Comparison of ENCODE assay signal across 12 mouse cellular contexts in genomic region chr16:4674091-4674490, GRCm38 (mm10). TPM values are rescaled to one million over a fixed set of nuclear protein-coding genes. Genes with fewer than 3 reads are reported as not detected.
DNase-seq lines count a peak whose midpoint lies in the region; ATAC-seq lines count a peak whose summit lies in the region.
"Had no signal": no experiment of that assay in that cellular context is flagged by ENCODE, and none has a peak within 500 bp of the region (broad histone marks: within the 10 kb centered on the region; RNA-seq: fewer than 3 reads in every experiment).

No protein-coding gene starts in this region.

- H3K9me3 ChIP-seq in midbrain, embryonic 11.5 days (ENCODE audit: control insufficient read depth, low read length), result no peaks in the 10 kb centered on the region
- no peaks in the 10 kb centered on the region for H3K9me3 ChIP-seq in midbrain, embryonic 14.5 days (ENCODE audit: control insufficient read depth, low read length)
- H3K9me3 ChIP-seq: intestine, embryonic 15.5 days had no signal

- no peak overlapping the region for H3K4me3 ChIP-seq in midbrain, embryonic 11.5 days (ENCODE audit: low read depth, low read length)
- no peak overlapping the region for H3K4me3 ChIP-seq in midbrain, embryonic 14.5 days (replicated peaks; ENCODE audit: low read depth, low read length)
- H3K4me3 ChIP-seq: intestine, embryonic 15.5 days had no signal

- WGBS in midbrain, embryonic 11.5 days, result 84% methylated on average over 4 of the region's 4 CpGs
- 84% methylated on average over 4 of the region's 4 CpGs for WGBS in midbrain, embryonic 14.5 days

- peak; percentile 65 for DNase-seq in midbrain, embryonic 11.5 days (ENCODE audit: low spot score, missing footprints)
- no peak for DNase-seq in midbrain, embryonic 14.5 days
- peak; percentile 80 for DNase-seq in thymus, postnatal 14 days
- no peak for DNase-seq in cerebellum, adult 11-12 months
- no peak for DNase-seq in heart, adult 18-20 months
- DNase-seq: cerebellum, adult 2 months; layer of hippocampus, postnatal 36 days; lung, postnatal 4 days had no signal

- H3K27ac ChIP-seq in midbrain, embryonic 11.5 days (ENCODE audit: low read depth, low read length), result no peak overlapping the region
- no peak overlapping the region for H3K27ac ChIP-seq in midbrain, embryonic 14.5 days (replicated peaks; ENCODE audit: low read depth, low read length)
- H3K27ac ChIP-seq: intestine, embryonic 15.5 days had no signal

- no peak for ATAC-seq in midbrain, embryonic 11.5 days (ENCODE audit: low FRiP score)
- no peak for ATAC-seq in midbrain, embryonic 14.5 days (ENCODE audit: low FRiP score, low TSS enrichment)
- ATAC-seq in activated CD4-positive, CD25-positive, alpha-beta regulatory T cell, adult 4 months, result peak; percentile 93
- peak; percentile 28; the same call in 1 of the 2 replicates for ATAC-seq in megakaryocyte-erythroid progenitor cell, adult 5-6 weeks (replicated peaks; ENCODE audit: low FRiP score, low TSS enrichment, poor library complexity, severe bottlenecking)
- ATAC-seq in erythroblast, adult 5-6 weeks (replicated peaks; ENCODE audit: low FRiP score, poor library complexity, severe bottlenecking), result no peak
- ATAC-seq: intestine, embryonic 15.5 days had no signal

- no peak overlapping the region for H3K4me2 ChIP-seq in midbrain, embryonic 11.5 days
- no peak overlapping the region for H3K4me2 ChIP-seq in midbrain, embryonic 14.5 days (ENCODE audit: low read length)
- H3K4me2 ChIP-seq: intestine, embryonic 15.5 days had no signal

- H3K9ac ChIP-seq in midbrain, embryonic 11.5 days (ENCODE audit: low read length), result no peak overlapping the region
- no peak overlapping the region for H3K9ac ChIP-seq in midbrain, embryonic 14.5 days (replicated peaks; ENCODE audit: low read length)
- H3K9ac ChIP-seq: intestine, embryonic 15.5 days had no signal

- H3K4me1 ChIP-seq in midbrain, embryonic 11.5 days (ENCODE audit: control insufficient read depth, insufficient read depth, low read length), result peaks cover 6% of the 10 kb centered on the region
- peaks cover 3% of the 10 kb centered on the region; the same call in 1 of the 2 replicates for H3K4me1 ChIP-seq in midbrain, embryonic 14.5 days (ENCODE audit: control insufficient read depth, insufficient read depth, low read length)

- no peaks in the 10 kb centered on the region for H3K27me3 ChIP-seq in midbrain, embryonic 11.5 days (ENCODE audit: control insufficient read depth, insufficient read depth, low read length)
- no peaks in the 10 kb centered on the region for H3K27me3 ChIP-seq in midbrain, embryonic 14.5 days (ENCODE audit: control insufficient read depth, insufficient read depth, low read length)
- H3K27me3 ChIP-seq: intestine, embryonic 15.5 days had no signal

- no peaks in the 10 kb centered on the region for H3K36me3 ChIP-seq in midbrain, embryonic 11.5 days (ENCODE audit: control insufficient read depth, insufficient read depth, low read length)
- peaks cover 45% of the 10 kb centered on the region for H3K36me3 ChIP-seq in midbrain, embryonic 14.5 days (ENCODE audit: control insufficient read depth, insufficient read depth, low read length)

RNA-seq across cellular contexts. Expression of gene Coro7, which starts 5.5 kb away (rescaled TPM):
- polyA plus RNA-seq in midbrain, embryonic 11.5 days (2014; fragmentation: Nextera tagmentation; extraction: Ambion mirVana), result 13.6 TPM in 2 replicates
- polyA plus RNA-seq in midbrain, embryonic 14.5 days (2014; fragmentation: Nextera tagmentation; extraction: Ambion mirVana), result 23.3 and 25.7 TPM in 2 replicates
- 100 to 1,000 TPM in 1 of 2 experiments, 10 to 100 TPM in 1; 98.7 to 102 TPM for polyA plus RNA-seq in activated CD4-positive, CD25-positive, alpha-beta regulatory T cell, adult 4 months (2017; shearing (Covaris generic))
- total RNA-seq in megakaryocyte-erythroid progenitor cell, adult 5-6 weeks (2014; fragmentation: Nextera tagmentation), result 48.2 and 78.5 TPM in 2 replicates
- 10.4 and 15.7 TPM in 2 replicates for total RNA-seq in megakaryocyte-erythroid progenitor cell, adult 5-6 weeks (2017)
- total RNA-seq in erythroblast, adult 5-6 weeks (2015; ENCODE audit: low replicate concordance), result 14.6 and 24.2 TPM in 2 replicates
- 5.3 and 9.6 TPM in 2 replicates for total RNA-seq in erythroblast, adult 5-6 weeks (2017; ENCODE audit: low replicate concordance)
- total RNA-seq in heart, adult 18-20 months (2021), result 10 to 100 TPM; 12.7 to 14.2 TPM

RNA-seq across cellular contexts. Expression of gene Dnaja3, which starts 34.3 kb away (rescaled TPM):
- polyA plus RNA-seq in midbrain, embryonic 11.5 days (2014; fragmentation: Nextera tagmentation; extraction: Ambion mirVana), result 53.4 and 57.0 TPM in 2 replicates
- polyA plus RNA-seq in midbrain, embryonic 14.5 days (2014; fragmentation: Nextera tagmentation; extraction: Ambion mirVana), result 44.8 and 55.0 TPM in 2 replicates
- 10 to 100 TPM; 17.3 to 22.8 TPM for polyA plus RNA-seq in activated CD4-positive, CD25-positive, alpha-beta regulatory T cell, adult 4 months (2017; shearing (Covaris generic))
- 56.5 and 81.2 TPM in 2 replicates for total RNA-seq in megakaryocyte-erythroid progenitor cell, adult 5-6 weeks (2014; fragmentation: Nextera tagmentation)
- 71.0 and 106 TPM in 2 replicates for total RNA-seq in megakaryocyte-erythroid progenitor cell, adult 5-6 weeks (2017)
- total RNA-seq in erythroblast, adult 5-6 weeks (2015; ENCODE audit: low replicate concordance), result 4.8 and 6.9 TPM in 2 replicates
- 9.5 and 10.9 TPM in 2 replicates for total RNA-seq in erythroblast, adult 5-6 weeks (2017; ENCODE audit: low replicate concordance)
- 100 to 1,000 TPM; 152 to 155 TPM for total RNA-seq in heart, adult 18-20 months (2021)

RNA-seq across cellular contexts. Expression of gene Vasn, which starts 34.4 kb away (rescaled TPM):
- 6.1 and 7.0 TPM in 2 replicates for polyA plus RNA-seq in midbrain, embryonic 11.5 days (2014; fragmentation: Nextera tagmentation; extraction: Ambion mirVana)
- polyA plus RNA-seq in midbrain, embryonic 14.5 days (2014; fragmentation: Nextera tagmentation; extraction: Ambion mirVana), result 3.4 and 3.9 TPM in 2 replicates
- 1 to 10 TPM in 1 of 2 experiments, under 1 TPM in 1; 0.79 to 1.1 TPM for polyA plus RNA-seq in activated CD4-positive, CD25-positive, alpha-beta regulatory T cell, adult 4 months (2017; shearing (Covaris generic))
- not detected in 2 replicates for total RNA-seq in megakaryocyte-erythroid progenitor cell, adult 5-6 weeks (2014; fragmentation: Nextera tagmentation)
- 0.38 and 0.65 TPM in 2 replicates for total RNA-seq in megakaryocyte-erythroid progenitor cell, adult 5-6 weeks (2017)
- not detected in 2 replicates for total RNA-seq in erythroblast, adult 5-6 weeks (2015; ENCODE audit: low replicate concordance)
- total RNA-seq in erythroblast, adult 5-6 weeks (2017; ENCODE audit: low replicate concordance), result not detected in 2 replicates
- total RNA-seq in heart, adult 18-20 months (2021), result 1 to 10 TPM; 7.7 to 9.7 TPM

RNA-seq across cellular contexts. Expression of gene Nmral1, which starts 45.1 kb away (rescaled TPM):
- polyA plus RNA-seq in midbrain, embryonic 11.5 days (2014; fragmentation: Nextera tagmentation; extraction: Ambion mirVana), result 174 and 191 TPM in 2 replicates
- polyA plus RNA-seq in midbrain, embryonic 14.5 days (2014; fragmentation: Nextera tagmentation; extraction: Ambion mirVana), result 80.9 and 91.4 TPM in 2 replicates
- 10 to 100 TPM; 17.9 to 18.3 TPM for polyA plus RNA-seq in activated CD4-positive, CD25-positive, alpha-beta regulatory T cell, adult 4 months (2017; shearing (Covaris generic))
- total RNA-seq in megakaryocyte-erythroid progenitor cell, adult 5-6 weeks (2014; fragmentation: Nextera tagmentation), result 72.1 and 80.1 TPM in 2 replicates
- 81.5 and 95.5 TPM in 2 replicates for total RNA-seq in megakaryocyte-erythroid progenitor cell, adult 5-6 weeks (2017)
- total RNA-seq in erythroblast, adult 5-6 weeks (2015; ENCODE audit: low replicate concordance), result 4.6 and 14.4 TPM in 2 replicates
- 10.6 and 16.4 TPM in 2 replicates for total RNA-seq in erythroblast, adult 5-6 weeks (2017; ENCODE audit: low replicate concordance)
- total RNA-seq in heart, adult 18-20 months (2021), result 1 to 10 TPM; 2.0 to 3.0 TPM

RNA-seq across cellular contexts. Expression of gene Pam16, which starts 49.3 kb away (rescaled TPM):
- polyA plus RNA-seq in midbrain, embryonic 11.5 days (2014; fragmentation: Nextera tagmentation; extraction: Ambion mirVana), result 97.1 and 99.1 TPM in 2 replicates
- 171 and 207 TPM in 2 replicates for polyA plus RNA-seq in midbrain, embryonic 14.5 days (2014; fragmentation: Nextera tagmentation; extraction: Ambion mirVana)
- 10 to 100 TPM; 30.5 to 37.9 TPM for polyA plus RNA-seq in activated CD4-positive, CD25-positive, alpha-beta regulatory T cell, adult 4 months (2017; shearing (Covaris generic))
- total RNA-seq in megakaryocyte-erythroid progenitor cell, adult 5-6 weeks (2014; fragmentation: Nextera tagmentation), result 76.0 and 100 TPM in 2 replicates
- 18.2 and 24.0 TPM in 2 replicates for total RNA-seq in megakaryocyte-erythroid progenitor cell, adult 5-6 weeks (2017)
- 3.3 and 10.6 TPM in 2 replicates for total RNA-seq in erythroblast, adult 5-6 weeks (2015; ENCODE audit: low replicate concordance)
- 7.9 and 11.6 TPM in 2 replicates for total RNA-seq in erythroblast, adult 5-6 weeks (2017; ENCODE audit: low replicate concordance)
- total RNA-seq in heart, adult 18-20 months (2021), result 100 to 1,000 TPM; 154 TPM

Comparison
In these comparisons a context has a peak if more than half of its experiments do, and no peak if none do; other contexts are left out.
1. DNase-seq: peak in midbrain, embryonic 11.5 days (single experiment) and thymus, postnatal 14 days (single experiment); none in midbrain, embryonic 14.5 days (single experiment), cerebellum, adult 11-12 months (single experiment) and heart, adult 18-20 months (0 of 2).
2. ATAC-seq: peak in activated CD4-positive, CD25-positive, alpha-beta regulatory T cell, adult 4 months (single experiment) and megakaryocyte-erythroid progenitor cell, adult 5-6 weeks (single experiment); none in midbrain, embryonic 11.5 days (single experiment), midbrain, embryonic 14.5 days (single experiment) and erythroblast, adult 5-6 weeks (single experiment).
3. RNA of gene Dnaja3, which starts 34.3 kb away (total RNA-seq): 152 to 155 TPM in heart, adult 18-20 months and 56.5 to 106 TPM in megakaryocyte-erythroid progenitor cell, adult 5-6 weeks; 4.8 to 10.9 TPM in erythroblast, adult 5-6 weeks; every median in the first group is over 4 times any median in the second.
4. RNA of gene Vasn, which starts 34.4 kb away (total RNA-seq): 7.7 to 9.7 TPM in heart, adult 18-20 months; 0.38 to 0.65 TPM in megakaryocyte-erythroid progenitor cell, adult 5-6 weeks and not detected in erythroblast, adult 5-6 weeks; every median in the first group is over 4 times any median in the second.